Mouse (Mus musculus) limb, embryonic 14.5 days (tissue): ENCODE measurements around the gene Sap30bp. TPM values are rescaled to one million over a fixed set of nuclear protein-coding genes. Genes with fewer than 3 reads are reported as not detected.
A peak's percentile ranks its signal among the peaks of the same experiment; 100 is the strongest.

Source experiments
- ATAC-seq: fragments of 200-750 bp; cut with Nextera tagmentation; 2 replicates; pipeline ENCODE4 v1.8.0; 2017; ENCODE audit warnings: low read depth, moderate number of reproducible peaks, moderate TSS enrichment; ENCODE audit not compliant: low FRiP score
- DNase-seq: peaks from one replicate; pipeline ENCODE4 v3.0.0-alpha.2; 2015; ENCODE audit warnings: low spot score
- H3K27ac ChIP-seq: fragments of 300-500 bp; sonication (generic); replicated peaks from 2 replicates; pipeline ENCODE4 v1.5.1; 2014; ENCODE audit warnings: low read depth, mild to moderate bottlenecking, low read length, moderate library complexity, mixed read lengths
- H3K27me3 ChIP-seq: fragments of 300-500 bp; sonication (generic); 2 replicates; pipeline ENCODE4 v1.6.1; 2014; ENCODE audit warnings: low read length, mixed read lengths; ENCODE audit not compliant: control insufficient read depth, insufficient read depth
- H3K36me3 ChIP-seq: fragments of 300-500 bp; sonication (generic); 2 replicates; pipeline ENCODE4 v1.6.1; 2014; ENCODE audit warnings: mild to moderate bottlenecking, low read length, moderate library complexity, mixed read lengths; ENCODE audit not compliant: control insufficient read depth, insufficient read depth
- H3K4me1 ChIP-seq: fragments of 300-500 bp; sonication (generic); 2 replicates; pipeline ENCODE4 v1.6.1; 2014; ENCODE audit warnings: antibody characterized with exemption, low read length, mixed read lengths; ENCODE audit not compliant: control insufficient read depth, insufficient read depth
- H3K4me2 ChIP-seq: fragments of 300-500 bp; sonication (generic); replicated peaks from 2 replicates; pipeline ENCODE4 v1.6.1; 2014; ENCODE audit warnings: low read depth, mild to moderate bottlenecking, low read length, moderate library complexity; ENCODE audit not compliant: severe bottlenecking
- H3K4me3 ChIP-seq: fragments of 300-500 bp; sonication (generic); replicated peaks from 2 replicates; pipeline ENCODE4 v1.5.1; 2014; ENCODE audit warnings: low read length
- H3K9ac ChIP-seq: fragments of 300-500 bp; sonication (generic); 2 replicates; pipeline ENCODE4 v1.6.1; 2014; ENCODE audit warnings: mild to moderate bottlenecking, low read depth, low read length, moderate library complexity; ENCODE audit not compliant: severe bottlenecking
- H3K9me3 ChIP-seq: fragments of 300-500 bp; sonication (generic); 2 replicates; pipeline ENCODE4 v1.6.1; 2016; ENCODE audit warnings: low read length; ENCODE audit not compliant: control insufficient read depth
- POLR2A ChIP-seq: fragments of 200-500 bp; IDR thresholded peaks from 2 replicates; pipeline ENCODE4 v1.8.0; 2012; ENCODE audit warnings: inconsistent platforms, mild to moderate bottlenecking, moderate library complexity, borderline replicate concordance; ENCODE audit not compliant: insufficient read depth, insufficient read length; ENCODE audit errors: extremely low read depth
- WGBS: fragments of 180-500 bp; shearing (Covaris S2); extraction: QIAGEN DNeasy Blood & Tissue Kit; methylation state at CpG from one replicate; pipeline ENCODE4 v1.1.7; 2014; 5-methylcytosine and 5-hydroxymethylcytosine counted together
- polyA plus RNA-seq, 2 experiments: library from polyadenylated mRNA; depleted of rRNA in 1 of 2; stranded (reverse) in 1 of 2; unstranded in 1 of 2; fragments of >200 nt; fragmentation: Nextera tagmentation in 1 of 2; extraction: Ambion mirVana in 1 of 2; gene quantifications; 2 replicates each; pipeline versions ENCODE4 v1.2.1 to v1.2.3; 2012 to 2014

Sap30bp gene
- 35.6 and 52.6 TPM in 2 replicates for polyA plus RNA-seq (2012; rRNA removed)
- polyA plus RNA-seq (2014; fragmentation: Nextera tagmentation; extraction: Ambion mirVana): 36.6 and 36.9 TPM in 2 replicates

- Histone ChIP-seq H3K4me3 (peak within 1 kb of the TSS; percentile 86), H3K9me3 (no peaks in the 10 kb centered on the region), H3K9ac (peak within 1 kb of the TSS; percentile 82), H3K27ac (peak within 1 kb of the TSS; percentile 44; the same call in 1 of the 2 replicates), H3K36me3 (peaks cover 38% of the 10 kb centered on the region), H3K27me3 (no peaks in the 10 kb centered on the region), H3K4me2 (peak within 1 kb of the TSS; percentile 92), H3K4me1 (peaks cover 15% of the 10 kb centered on the region)
- DNase-seq: peak; percentile 99
- peak; percentile 80; the same call in 1 of the 2 replicates for TF ChIP-seq POLR2A
- peak; percentile 99 for ATAC-seq
- under 1% methylated on average over 28 of the region's 28 CpGs for WGBS
Observed at GRCm38 (mm10) chr11:115933108-115933746, at the start of gene Sap30bp, which contains the start of gene Recql5. Sap30bp (plus strand) TSS chr11:115933282. Recql5 (minus strand) TSS chr11:115933477.

GRCm38 (mm10) chr11:115884361-115884760 lies 48.7 kb upstream of the Sap30bp start:
- ATAC-seq: no peak
- H3K4me3 ChIP-seq: no peak overlapping the region

GRCm38 (mm10) chr11:115885281-115885680 lies 47.8 kb upstream of the Sap30bp start:
- no peak for ATAC-seq
- 73% methylated on average over 10 of the region's 11 CpGs for whole genome bisulfite sequencing
- no peak for TF ChIP-seq POLR2A
- H3K4me2 ChIP-seq: no peak overlapping the region
- no peak overlapping the region for H3K4me3 ChIP-seq
- H3K36me3 ChIP-seq: no peaks in the 10 kb centered on the region
- H3K27ac ChIP-seq: no peak overlapping the region
- 0 out of 2 replicates have a peak, but pooled peaks cover 12% of the 10 kb centered on the region for H3K27me3 ChIP-seq
- no peak for DNase-seq
- no peaks in the 10 kb centered on the region for H3K4me1 ChIP-seq
- H3K9me3 ChIP-seq: no peaks in the 10 kb centered on the region
- H3K9ac ChIP-seq: no peak overlapping the region

More at GRCm38 (mm10) chr11:115884361-115884760, 48.7 kb upstream of the Sap30bp start:
- Histone ChIP-seq H3K4me2 (no peak overlapping the region), H3K4me1 (no peaks in the 10 kb centered on the region), H3K27ac (no peak overlapping the region), H3K9me3 (no peaks in the 10 kb centered on the region), H3K36me3 (no peaks in the 10 kb centered on the region), H3K27me3 (0 out of 2 replicates have a peak, but pooled peaks cover 12% of the 10 kb centered on the region), H3K9ac (no peak overlapping the region)
- TF ChIP-seq POLR2A: no peak
- WGBS: 96% methylated on average over 3 of the region's 3 CpGs
- DNase-seq: no peak

- H3K4me3 ChIP-seq: no peak overlapping the region
Observed at GRCm38 (mm10) chr11:115886446-115886845, 46.6 kb upstream of the Sap30bp start.

GRCm38 (mm10) chr11:115888020-115888419 lies 45.1 kb upstream of the Sap30bp start:
- H3K9ac ChIP-seq: no peak overlapping the region
- H3K4me1 ChIP-seq: no peaks in the 10 kb centered on the region
- TF ChIP-seq POLR2A: no peak
- 78% methylated on average over 5 of the region's 5 CpGs for WGBS
- H3K36me3 ChIP-seq: peaks cover 3% of the 10 kb centered on the region; the same call in 1 of the 2 replicates
- H3K4me3 ChIP-seq: no peak overlapping the region
- H3K27me3 ChIP-seq: 0 out of 2 replicates have a peak, but pooled peaks cover 6% of the 10 kb centered on the region
- no peak overlapping the region for H3K4me2 ChIP-seq
- no peaks in the 10 kb centered on the region for H3K9me3 ChIP-seq
- no peak for DNase-seq
- H3K27ac ChIP-seq: no peak overlapping the region
- no peak for ATAC-seq

More at GRCm38 (mm10) chr11:115886446-115886845, 46.6 kb upstream of the Sap30bp start:
- Histone ChIP-seq H3K4me1 (no peaks in the 10 kb centered on the region), H3K27ac (no peak overlapping the region), H3K4me2 (no peak overlapping the region), H3K9me3 (no peaks in the 10 kb centered on the region), H3K36me3 (no peaks in the 10 kb centered on the region), H3K27me3 (0 out of 2 replicates have a peak, but pooled peaks cover 12% of the 10 kb centered on the region), H3K9ac (no peak overlapping the region)
- ATAC-seq (no peak), DNase-seq (no peak)
- no peak for TF ChIP-seq POLR2A
- 86% methylated on average over 10 of the region's 11 CpGs for WGBS
